Comparison of ENCODE assay signal across 11 mouse cellular contexts in the genomic region with DNA sequence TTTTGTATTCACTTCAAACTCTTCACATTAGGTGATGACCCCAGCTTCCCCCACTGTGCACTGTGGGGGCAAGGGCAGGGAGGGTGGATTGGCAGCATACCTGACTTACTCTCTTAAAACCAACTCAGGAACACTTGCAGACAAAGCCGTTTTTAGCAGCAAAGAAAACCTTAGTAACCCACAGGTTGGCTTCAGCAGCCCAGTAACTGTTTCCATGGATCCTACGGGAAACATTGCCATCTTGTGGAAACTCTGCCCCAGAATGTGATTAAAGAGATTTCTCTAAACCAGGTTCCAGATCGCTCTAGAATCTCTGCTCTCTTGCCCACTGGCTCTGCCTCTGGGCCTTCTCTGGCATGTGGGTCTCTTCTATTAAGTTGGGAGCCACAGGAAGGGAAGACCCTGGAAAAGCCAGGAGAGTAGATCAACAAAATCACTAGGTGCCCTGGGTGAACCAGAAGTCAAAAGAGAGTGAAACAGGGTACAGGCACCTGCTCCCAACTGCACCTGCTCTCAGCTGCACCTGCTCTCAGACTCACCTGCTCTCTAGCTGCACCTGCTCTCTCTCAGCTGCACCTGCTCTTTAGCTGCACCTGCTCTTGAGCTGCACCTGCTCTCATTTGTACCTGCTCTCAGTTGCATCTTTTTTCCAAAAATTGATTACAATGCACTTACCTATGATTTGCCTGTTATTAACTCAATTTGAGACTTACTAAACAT. TPM values are rescaled to one million over a fixed set of nuclear protein-coding genes. Genes with fewer than 3 reads are reported as not detected.
A peak's percentile ranks its signal among the peaks of the same experiment; 100 is the strongest.
DNase-seq lines count a peak whose midpoint lies in the region; ATAC-seq and TF ChIP-seq lines count a peak whose summit lies in the region.
"Had no signal": no experiment of that assay in that cellular context is flagged by ENCODE, and none has a peak within 500 bp of the region (broad histone marks: within the 10 kb centered on the region; RNA-seq: fewer than 3 reads in every experiment).

No protein-coding gene starts in this region.

- no peak for DNase-seq in heart, adult 8-10 months (ENCODE audit: low spot score)
- DNase-seq in lung, embryonic 14.5 days, result peak; percentile 51
- no peak for DNase-seq in lung, adult 2 months
- peak; percentile 43 for DNase-seq in adipocyte (ENCODE audit: low spot score)
- DNase-seq in retina, embryonic 14.5 days (ENCODE audit: low spot score), result peak; percentile 44
- no peak for DNase-seq in thymus, postnatal 14 days
- DNase-seq in urinary bladder, postnatal 36 days (ENCODE audit: low spot score in 2 of 2), result no peak
- DNase-seq: gastrocnemius, postnatal 25 days had no signal

- H3K4me1 ChIP-seq in heart, embryonic 13.5 days, result peaks cover 11% of the 10 kb centered on the region
- no peaks in the 10 kb centered on the region for H3K4me1 ChIP-seq in lung, embryonic 14.5 days (ENCODE audit: insufficient read depth)
- no peaks in the 10 kb centered on the region for H3K4me1 ChIP-seq in lung, adult 2 months (ENCODE audit: control insufficient read depth, insufficient read depth, low read length)
- H3K4me1 ChIP-seq: embryonic facial prominence, embryonic 13.5 days; hindbrain, embryonic 15.5 days had no signal

- WGBS in heart, embryonic 13.5 days, result 32% methylated on average over 3 of the region's 3 CpGs
- WGBS in lung, embryonic 14.5 days, result 26% methylated on average over 3 of the region's 3 CpGs
- WGBS in lung, adult 2 months, result 32% methylated on average over 3 of the region's 3 CpGs

- no peak for TF ChIP-seq POLR2A in lung, adult 2 months (IDR thresholded peaks at IDR 0.05; ENCODE audit: borderline replicate concordance, extremely low read depth, low read depth, low read length)

- H3K36me3 ChIP-seq in heart, embryonic 13.5 days, result no peaks in the 10 kb centered on the region
- H3K36me3 ChIP-seq in lung, embryonic 14.5 days (ENCODE audit: insufficient read depth), result no peaks in the 10 kb centered on the region
- H3K36me3 ChIP-seq: embryonic facial prominence, embryonic 13.5 days; hindbrain, embryonic 15.5 days had no signal

- H3K27ac ChIP-seq in heart, embryonic 13.5 days (replicated peaks), result 0 out of 2 replicates have a peak overlapping the region, but pooled peaks have one; percentile 15
- H3K27ac ChIP-seq in lung, embryonic 14.5 days (ENCODE audit: low read depth), result no peak overlapping the region
- H3K27ac ChIP-seq: embryonic facial prominence, embryonic 13.5 days; hindbrain, embryonic 15.5 days had no signal

- H3K4me2 ChIP-seq in heart, embryonic 13.5 days, result no peak overlapping the region
- H3K4me2 ChIP-seq in lung, embryonic 14.5 days, result no peak overlapping the region
- H3K4me2 ChIP-seq: embryonic facial prominence, embryonic 13.5 days; hindbrain, embryonic 15.5 days had no signal

- no peak overlapping the region for H3K4me3 ChIP-seq in heart, embryonic 13.5 days
- H3K4me3 ChIP-seq in lung, embryonic 14.5 days (ENCODE audit: low read depth, low read length), result no peak overlapping the region
- H3K4me3 ChIP-seq in lung, adult 2 months (replicated peaks; ENCODE audit: extremely low read depth, low read depth, low read length), result no peak overlapping the region
- H3K4me3 ChIP-seq: embryonic facial prominence, embryonic 13.5 days; hindbrain, embryonic 15.5 days had no signal

- 0 out of 2 replicates have a peak overlapping the region, but pooled peaks have one; percentile 28 for H3K9ac ChIP-seq in heart, embryonic 13.5 days
- no peak overlapping the region for H3K9ac ChIP-seq in lung, embryonic 14.5 days
- H3K9ac ChIP-seq: embryonic facial prominence, embryonic 13.5 days; hindbrain, embryonic 15.5 days had no signal

- no peaks in the 10 kb centered on the region for H3K27me3 ChIP-seq in heart, embryonic 13.5 days (replicated peaks)
- H3K27me3 ChIP-seq in lung, embryonic 14.5 days (ENCODE audit: insufficient read depth, low read length), result no peaks in the 10 kb centered on the region
- H3K27me3 ChIP-seq: embryonic facial prominence, embryonic 13.5 days; hindbrain, embryonic 15.5 days had no signal

- no peak for ATAC-seq in heart, embryonic 13.5 days (ENCODE audit: extremely low read depth, insufficient number of reproducible peaks, low FRiP score, low TSS enrichment)
- no peak for ATAC-seq in lung, embryonic 14.5 days (ENCODE audit: insufficient read depth)

- peak; percentile 35; the same call in 1 of the 2 replicates for TF ChIP-seq CTCF in lung, embryonic 14.5 days (IDR thresholded peaks at IDR 0.05; ENCODE audit: low read depth)
- no peak for TF ChIP-seq CTCF in lung, adult 2 months (IDR thresholded peaks at IDR 0.05; ENCODE audit: insufficient read depth, low read length)

- no peaks in the 10 kb centered on the region for H3K9me3 ChIP-seq in heart, embryonic 13.5 days
- H3K9me3 ChIP-seq in lung, embryonic 14.5 days (ENCODE audit: low read depth, low read length), result no peaks in the 10 kb centered on the region
- H3K9me3 ChIP-seq: embryonic facial prominence, embryonic 13.5 days; hindbrain, embryonic 15.5 days had no signal

RNA-seq across cellular contexts. Expression of a gene that starts 46.1 kb away (rescaled TPM):
- 11.2 and 11.3 TPM in 2 replicates for polyA plus RNA-seq in heart, embryonic 13.5 days (2015; fragmentation: Nextera tagmentation; extraction: Ambion mirVana)
- 1 to 10 TPM; 6.5 to 9.3 (median 7.6) TPM for total RNA-seq in heart, adult 8-10 months (2022)
- polyA plus RNA-seq in lung, embryonic 14.5 days (2014; fragmentation: Nextera tagmentation; extraction: Ambion mirVana), result 17.1 and 19.2 TPM in 2 replicates
- 13.1 and 14.5 TPM in 2 replicates for polyA plus RNA-seq in lung, adult 2 months (2012; rRNA removed)

Comparison
In these comparisons a context has a peak if more than half of its experiments do, and no peak if none do; other contexts are left out.
1. DNase-seq: peak in lung, embryonic 14.5 days (single experiment), adipocyte (single experiment) and retina, embryonic 14.5 days (single experiment); none in heart, adult 8-10 months (single experiment), lung, adult 2 months (single experiment), thymus, postnatal 14 days (single experiment) and urinary bladder, postnatal 36 days (0 of 2).